Mouse (Mus musculus): ENCODE results near the gene Bmp2. TPM values are rescaled to one million over a fixed set of nuclear protein-coding genes. Genes with fewer than 3 reads are reported as not detected.

Bmp2 gene
- total RNA-seq, 2 experiments from 2014 or later: 2.9 TPM

- Histone ChIP-seq H3K4me3 (no peak overlapping the region), H3K27ac (no peak overlapping the region)
- intact Hi-C loops (cut with DNase I): no loop called here
- TF ChIP-seq CTCF (IDR thresholded peaks at IDR 0.05): no peak
- no peak for DNase-seq (ENCODE audit: extremely low spot score in 1 of 2, low spot score in 2 of 2)
These were observed 39.8 kb downstream of the Bmp2 start for GRCm38 (mm10) chr2:133591562-133592255.

Small RNA genes within 50 kb of the gene (microRNA-seq; reads per million reads assigned to microRNA genes)
- gene Mir3090: 0 reads per million in 2 experiments

Data from left cerebral cortex, adult 2 months (tissue).